Mouse (Mus musculus) heart, adult 2 months (tissue): ENCODE measurements at regions not wholly inside any gene's neighbourhood (a gene's known extent, or its start where the extent isn't known, plus 50 kb on each side); places are given as distances from the start of the nearest gene placed in this dataset.

Experiments used
- DNase-seq, 2 experiments: peaks; one replicate each; pipeline ENCODE4 v3.0.0; 2021
- H3K27ac ChIP-seq: fragments of 200-600 bp; 2 replicates; pipeline ENCODE4 v1.8.1; 2022
- H3K27me3 ChIP-seq: fragments of 200-500 bp; 2 replicates; pipeline ENCODE4 v1.6.1; 2012; ENCODE audit warnings: mild to moderate bottlenecking, low read length, inconsistent platforms, mixed read lengths; ENCODE audit not compliant: control insufficient read depth, insufficient read depth
- H3K36me3 ChIP-seq: fragments of 200-500 bp; 2 replicates; pipeline ENCODE4 v1.6.1; 2012; ENCODE audit warnings: low read length, inconsistent platforms; ENCODE audit not compliant: control insufficient read depth, insufficient read depth
- H3K4me1 ChIP-seq: fragments of 200-500 bp; 2 replicates; pipeline ENCODE4 v1.6.1; 2011; ENCODE audit warnings: low read length; ENCODE audit not compliant: control insufficient read depth, insufficient read depth
- H3K4me3 ChIP-seq: fragments of 200-600 bp; 2 replicates; pipeline ENCODE4 v1.8.1; 2022
- H3K79me2 ChIP-seq: fragments of 200-500 bp; replicated peaks from 2 replicates; pipeline ENCODE4 v1.6.1; 2012; ENCODE audit warnings: mild to moderate bottlenecking, inconsistent platforms, low read length, moderate library complexity, mixed read lengths; ENCODE audit not compliant: control insufficient read depth, insufficient read depth
- H3K9ac ChIP-seq: fragments of 200-500 bp; 2 replicates; pipeline ENCODE4 v1.6.1; 2012; ENCODE audit warnings: low read depth, mild to moderate bottlenecking, control low read depth, inconsistent platforms, low read length, mixed read lengths
- CTCF ChIP-seq: fragments of 200-600 bp; IDR thresholded peaks from 2 replicates; pipeline ENCODE4 v1.8.1; 2022; ENCODE audit warnings: antibody characterized with exemption, mild to moderate bottlenecking, moderate library complexity
- EP300 ChIP-seq: fragments of 200-500 bp; IDR thresholded peaks from 2 replicates; pipeline ENCODE4 v1.6.1; 2011; ENCODE audit warnings: low read depth, low read length, control low read depth; ENCODE audit not compliant: insufficient read depth
- POLR2A ChIP-seq: fragments of 200-500 bp; IDR thresholded peaks from 2 replicates; pipeline ENCODE4 v1.6.1; 2011; ENCODE audit warnings: mild to moderate bottlenecking, low read depth, low read length, control low read depth; ENCODE audit not compliant: insufficient read depth
- WGBS: fragments of 180-500 bp; shearing (Covaris S2); methylation state at CpG from one replicate; pipeline ENCODE4 v1.1.7; 2018; 5-methylcytosine and 5-hydroxymethylcytosine counted together
- intact Hi-C: fragments of 180-260 bp; cut with DNase I; formaldehyde crosslinking; loops from one replicate; pipeline ENCODE4 v1.15.1; 2025

- TF ChIP-seq CTCF, result no peak
- no peak for TF ChIP-seq POLR2A
- no peak for TF ChIP-seq EP300
- DNase-seq, result no peak
- intact Hi-C loops, result no loop called here
- 88% methylated on average over 11 of the region's 11 CpGs for WGBS
- no peaks in the 10 kb centered on the region for H3K27me3 ChIP-seq
- H3K79me2 ChIP-seq, result no peaks in the 10 kb centered on the region
- no peaks in the 10 kb centered on the region for H3K36me3 ChIP-seq
- H3K4me1 ChIP-seq, result no peaks in the 10 kb centered on the region
- H3K9ac ChIP-seq, result no peak overlapping the region
- H3K27ac ChIP-seq, result no peak overlapping the region
- no peak overlapping the region for H3K4me3 ChIP-seq
Measured at GRCm38 (mm10) chr15:87239057-87239456, 305.0 kb upstream of the Fam19a5 start.

GRCm38 (mm10) chr15:87261497-87261896 is 282.6 kb upstream of the Fam19a5 start:
- no peaks in the 10 kb centered on the region for H3K27me3 ChIP-seq
- no peak overlapping the region for H3K9ac ChIP-seq
- no peak overlapping the region for H3K27ac ChIP-seq
- 88% methylated on average over 6 of the region's 6 CpGs for WGBS
- intact Hi-C loops, result no loop called here
- H3K4me3 ChIP-seq, result no peak overlapping the region
- TF ChIP-seq EP300 (no peak), CTCF (no peak), POLR2A (no peak)
- H3K4me1 ChIP-seq, result no peaks in the 10 kb centered on the region
- no peaks in the 10 kb centered on the region for H3K36me3 ChIP-seq
- no peaks in the 10 kb centered on the region for H3K79me2 ChIP-seq
- no peak for DNase-seq

GRCm38 (mm10) chr15:87264906-87265305 is 279.2 kb upstream of the Fam19a5 start:
- no peak overlapping the region for H3K9ac ChIP-seq
- DNase-seq, result no peak
- TF ChIP-seq POLR2A, result no peak
- TF ChIP-seq CTCF, result no peak
- no peak for TF ChIP-seq EP300
- no peaks in the 10 kb centered on the region for H3K4me1 ChIP-seq
- H3K27me3 ChIP-seq, result no peaks in the 10 kb centered on the region
- no peaks in the 10 kb centered on the region for H3K36me3 ChIP-seq
- H3K27ac ChIP-seq, result no peak overlapping the region
- no peaks in the 10 kb centered on the region for H3K79me2 ChIP-seq
- no peak overlapping the region for H3K4me3 ChIP-seq
- intact Hi-C loops, result no loop called here

- no peaks in the 10 kb centered on the region for H3K79me2 ChIP-seq
- H3K27ac ChIP-seq, result no peak overlapping the region
- no peaks in the 10 kb centered on the region for H3K27me3 ChIP-seq
- intact Hi-C loops, result no loop called here
- H3K4me1 ChIP-seq, result no peaks in the 10 kb centered on the region
- DNase-seq, result no peak
- no peak overlapping the region for H3K4me3 ChIP-seq
- no peaks in the 10 kb centered on the region for H3K36me3 ChIP-seq
- no peak for TF ChIP-seq POLR2A
- TF ChIP-seq CTCF, result no peak
- no peak for TF ChIP-seq EP300
- H3K9ac ChIP-seq, result no peak overlapping the region
- 68% methylated on average over 7 of the region's 7 CpGs for WGBS
Measured at GRCm38 (mm10) chr15:87290987-87291529, 253.0 kb upstream of the Fam19a5 start.

- H3K79me2 ChIP-seq, result no peaks in the 10 kb centered on the region
- no peak overlapping the region for H3K4me3 ChIP-seq
- H3K36me3 ChIP-seq, result no peaks in the 10 kb centered on the region
- TF ChIP-seq POLR2A, result no peak
- TF ChIP-seq CTCF, result 0 out of 2 replicates have a peak, but pooled peaks have one; percentile 12
- TF ChIP-seq EP300, result no peak
- no peaks in the 10 kb centered on the region for H3K4me1 ChIP-seq
- intact Hi-C loops, result no loop called here
- no peak overlapping the region for H3K27ac ChIP-seq
- no peak for DNase-seq
- no peaks in the 10 kb centered on the region for H3K27me3 ChIP-seq
- H3K9ac ChIP-seq, result no peak overlapping the region
Measured at GRCm38 (mm10) chr15:87319896-87320295, 224.2 kb upstream of the Fam19a5 start.

GRCm38 (mm10) chr15:87321067-87321985 is 222.8 kb upstream of the Fam19a5 start:
- Histone ChIP-seq H3K36me3 (no peaks in the 10 kb centered on the region), H3K4me3 (no peak overlapping the region), H3K79me2 (no peaks in the 10 kb centered on the region), H3K9ac (no peak overlapping the region), H3K27ac (no peak overlapping the region), H3K4me1 (no peaks in the 10 kb centered on the region), H3K27me3 (no peaks in the 10 kb centered on the region)
- no peak for DNase-seq
- WGBS, result 59% methylated on average over 12 of the region's 12 CpGs
- intact Hi-C loops, result no loop called here
- TF ChIP-seq EP300, result no peak
- no peak for TF ChIP-seq CTCF
- TF ChIP-seq POLR2A, result no peak
